Mouse (Mus musculus): ENCODE measurements around the gene Fgfr2. TPM values are rescaled to one million over a fixed set of nuclear protein-coding genes. Genes with fewer than 3 reads are reported as not detected.

The Fgfr2 gene
- polyA plus RNA-seq, 1 experiment = 1.7 TPM

DNA sequence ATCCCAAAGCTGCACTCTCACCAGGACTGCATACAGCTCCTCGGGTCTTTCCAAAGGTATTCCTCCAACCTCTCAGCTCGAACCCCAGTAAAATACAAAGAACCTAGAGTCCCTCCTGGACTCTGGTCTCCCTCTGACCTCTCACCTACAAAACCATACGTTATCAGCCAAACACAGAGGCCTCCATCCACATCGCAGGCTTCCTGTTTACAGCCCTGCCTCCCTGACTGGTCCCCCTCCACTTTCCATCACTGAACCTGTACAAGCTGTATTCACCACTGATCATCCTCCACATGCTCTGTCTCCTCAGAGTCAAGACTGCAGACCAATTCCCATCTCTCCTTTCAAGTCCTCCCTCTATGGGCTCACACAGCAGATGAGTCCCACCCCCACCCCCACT, 628.9 kb downstream of the Fgfr2 start:
- no peaks in the 10 kb centered on the region for H3K79me3 ChIP-seq (ENCODE audit: low read depth)
- H3K4me3 ChIP-seq (ENCODE audit: insufficient read depth, poor library complexity, severe bottlenecking) = no peak overlapping the region
- H3ac ChIP-seq (ENCODE audit: control insufficient read depth, insufficient read length, low read depth) = no peak overlapping the region
- no peaks in the 10 kb centered on the region for H3K36me3 ChIP-seq (ENCODE audit: control insufficient read depth, insufficient read depth)
- no peak for TF ChIP-seq CTCF (IDR thresholded peaks at IDR 0.05; ENCODE audit: control insufficient read depth, insufficient read depth, insufficient read length)
- H3K27me3 ChIP-seq (ENCODE audit: control insufficient read depth, insufficient read depth, insufficient read length) = peaks cover 9% of the 10 kb centered on the region
- H3K79me2 ChIP-seq (ENCODE audit: control insufficient read depth, insufficient read depth) = no peaks in the 10 kb centered on the region

DNA sequence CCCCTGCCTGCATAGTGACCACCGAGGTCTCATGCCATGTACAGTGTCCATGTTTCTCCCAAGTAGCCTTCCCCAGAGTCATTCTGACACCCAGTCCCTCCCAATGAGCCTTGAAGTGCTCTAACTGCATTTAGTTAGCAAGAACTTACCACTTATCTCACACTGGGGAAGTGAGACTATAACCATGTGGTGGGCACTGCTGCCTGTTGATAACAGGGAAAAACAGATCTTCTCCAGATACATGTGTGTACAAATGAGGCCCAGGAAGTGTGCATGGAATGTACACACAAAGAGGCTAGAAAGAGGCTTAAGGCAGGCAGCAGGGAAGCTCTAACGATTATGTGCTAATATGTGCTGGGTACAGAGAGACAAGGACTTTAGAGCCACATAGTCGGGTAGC, 629.5 kb downstream of the Fgfr2 start:
- H3K27me3 ChIP-seq (ENCODE audit: control insufficient read depth, insufficient read depth, insufficient read length) = peaks cover 9% of the 10 kb centered on the region
- H3ac ChIP-seq (ENCODE audit: control insufficient read depth, insufficient read length, low read depth) = no peak overlapping the region
- TF ChIP-seq CEBPB (IDR thresholded peaks at IDR 0.05; ENCODE audit: low read depth) (no peak), FOSL1 (IDR thresholded peaks at IDR 0.05; ENCODE audit: insufficient read depth, low read length, poor library complexity, severe bottlenecking) (no peak), MYOD1 (IDR thresholded peaks at IDR 0.05; ENCODE audit: control insufficient read depth, insufficient read length, low read depth) (no peak), USF1 (IDR thresholded peaks at IDR 0.05; ENCODE audit: low read depth) (no peak), MYOG (IDR thresholded peaks at IDR 0.05; ENCODE audit: control insufficient read depth, extremely low read depth, insufficient read length) (no peak), MAX (IDR thresholded peaks at IDR 0.05) (no peak), CTCF (IDR thresholded peaks at IDR 0.05; ENCODE audit: control insufficient read depth, insufficient read depth, insufficient read length) (no peak)
- H3K79me3 ChIP-seq (ENCODE audit: low read depth) = no peaks in the 10 kb centered on the region
- H3K4me3 ChIP-seq (ENCODE audit: insufficient read depth, poor library complexity, severe bottlenecking) = no peak overlapping the region
- no peaks in the 10 kb centered on the region for H3K79me2 ChIP-seq (ENCODE audit: control insufficient read depth, insufficient read depth)
- H3K36me3 ChIP-seq (ENCODE audit: control insufficient read depth, insufficient read depth) = no peaks in the 10 kb centered on the region

DNA sequence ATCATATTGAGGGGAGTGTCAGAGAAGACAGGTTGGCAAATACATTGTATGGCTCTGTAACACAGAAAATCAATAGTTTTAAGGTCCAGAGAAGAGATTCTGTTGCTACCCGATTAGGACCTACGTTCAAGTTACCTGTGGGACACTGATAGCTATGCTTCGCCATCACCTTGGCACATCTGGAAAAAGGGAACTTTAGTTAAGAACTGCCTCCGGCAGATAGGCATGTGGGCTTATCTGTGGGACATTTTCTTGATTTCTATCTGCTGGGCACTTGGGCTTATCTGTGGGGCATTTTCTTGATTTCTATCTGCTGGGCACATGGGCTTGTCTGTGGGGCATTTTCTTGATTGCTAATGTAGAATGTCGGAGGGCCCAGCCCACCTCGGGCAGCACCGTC, 631.2 kb downstream of the Fgfr2 start:
- no peaks in the 10 kb centered on the region for H3K79me3 ChIP-seq (ENCODE audit: low read depth)
- H3K27me3 ChIP-seq (ENCODE audit: control insufficient read depth, insufficient read depth, insufficient read length) = peaks cover 4% of the 10 kb centered on the region
- H3K36me3 ChIP-seq (ENCODE audit: control insufficient read depth, insufficient read depth) = no peaks in the 10 kb centered on the region
- no peak for TF ChIP-seq CTCF (IDR thresholded peaks at IDR 0.05; ENCODE audit: control insufficient read depth, insufficient read depth, insufficient read length)
- H3ac ChIP-seq (ENCODE audit: control insufficient read depth, insufficient read length, low read depth) = no peak overlapping the region
- no peak overlapping the region for H3K4me3 ChIP-seq (ENCODE audit: insufficient read depth, poor library complexity, severe bottlenecking)
- no peaks in the 10 kb centered on the region for H3K79me2 ChIP-seq (ENCODE audit: control insufficient read depth, insufficient read depth)

DNA sequence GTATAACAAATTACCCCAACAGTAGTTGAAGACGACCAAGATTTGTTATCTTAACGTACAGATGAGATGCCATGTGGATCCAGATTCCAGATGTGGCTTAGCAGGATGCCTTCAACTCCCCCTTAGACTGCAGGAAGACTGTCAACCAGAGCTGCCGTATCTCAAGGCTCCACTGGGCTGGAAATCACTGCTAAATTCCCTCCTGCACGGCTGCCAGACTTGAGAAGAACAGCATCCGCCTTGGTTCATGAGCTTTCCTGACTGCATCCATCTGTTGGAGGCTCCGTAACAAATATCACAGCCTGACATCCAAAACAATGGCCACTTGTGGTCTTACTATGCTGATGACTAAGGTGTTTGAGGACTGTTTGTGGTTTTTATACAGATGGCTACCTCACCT, 635.8 kb downstream of the Fgfr2 start:
- Histone ChIP-seq H3K27me3 (ENCODE audit: control insufficient read depth, insufficient read depth, insufficient read length) (peaks cover 4% of the 10 kb centered on the region), H3ac (ENCODE audit: control insufficient read depth, insufficient read length, low read depth) (no peak overlapping the region), H3K79me3 (ENCODE audit: low read depth) (no peaks in the 10 kb centered on the region), H3K4me3 (ENCODE audit: insufficient read depth, poor library complexity, severe bottlenecking) (no peak overlapping the region), H3K79me2 (ENCODE audit: control insufficient read depth, insufficient read depth) (no peaks in the 10 kb centered on the region), H3K36me3 (ENCODE audit: control insufficient read depth, insufficient read depth) (no peaks in the 10 kb centered on the region)
- TF ChIP-seq USF1 (IDR thresholded peaks at IDR 0.05; ENCODE audit: low read depth) = no peak
- TF ChIP-seq CTCF (IDR thresholded peaks at IDR 0.05; ENCODE audit: control insufficient read depth, insufficient read depth, insufficient read length) = no peak
- no peak for TF ChIP-seq CEBPB (IDR thresholded peaks at IDR 0.05; ENCODE audit: low read depth)
- no peak for TF ChIP-seq MAX (IDR thresholded peaks at IDR 0.05)
- no peak for TF ChIP-seq MYOD1 (IDR thresholded peaks at IDR 0.05; ENCODE audit: control insufficient read depth, insufficient read length, low read depth)
- no peak for TF ChIP-seq MYOG (IDR thresholded peaks at IDR 0.05; ENCODE audit: control insufficient read depth, extremely low read depth, insufficient read length)
- TF ChIP-seq FOSL1 (IDR thresholded peaks at IDR 0.05; ENCODE audit: insufficient read depth, low read length, poor library complexity, severe bottlenecking) = no peak

DNA sequence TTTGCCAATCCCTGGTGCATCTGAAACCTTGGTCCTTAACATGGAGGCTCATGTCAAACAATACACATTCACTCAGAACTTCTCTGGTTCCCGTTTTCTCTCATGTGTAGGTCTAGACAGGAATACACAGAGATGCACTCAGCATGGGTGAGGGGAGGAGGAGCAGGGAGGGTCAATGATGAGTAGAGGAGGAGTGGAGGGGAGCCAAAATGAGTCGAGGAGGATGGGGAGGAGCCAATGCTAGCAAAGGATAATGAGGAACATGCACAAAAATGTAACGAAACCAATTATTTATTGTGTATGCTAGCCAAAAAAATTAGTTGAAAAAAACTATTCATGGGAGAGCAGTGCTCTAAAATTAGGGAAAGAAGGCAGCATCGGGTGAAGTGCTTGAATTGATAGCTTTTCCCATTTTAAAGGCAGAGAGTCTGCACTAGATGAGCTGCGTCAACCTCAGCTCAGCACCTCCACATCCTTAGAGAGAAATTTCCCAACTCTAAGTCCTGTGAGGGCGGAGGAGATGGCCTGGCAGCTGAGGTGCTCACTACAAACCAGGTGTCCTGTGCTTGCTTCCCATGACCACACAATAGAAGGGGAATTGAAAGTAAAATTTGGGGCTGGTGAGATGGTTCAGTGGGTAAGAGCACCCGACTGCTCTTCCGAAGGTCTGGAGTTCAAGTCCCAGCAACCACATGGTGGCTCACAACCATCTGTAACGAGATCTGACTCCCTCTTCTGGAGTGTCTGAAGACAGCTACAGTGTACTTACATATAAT, 636.6 kb downstream of the Fgfr2 start:
- peaks cover 4% of the 10 kb centered on the region for H3K27me3 ChIP-seq (ENCODE audit: control insufficient read depth, insufficient read depth, insufficient read length)
- no peaks in the 10 kb centered on the region for H3K79me3 ChIP-seq (ENCODE audit: low read depth)
- no peak overlapping the region for H3ac ChIP-seq (ENCODE audit: control insufficient read depth, insufficient read length, low read depth)
- H3K79me2 ChIP-seq (ENCODE audit: control insufficient read depth, insufficient read depth) = no peaks in the 10 kb centered on the region
- TF ChIP-seq MAX (IDR thresholded peaks at IDR 0.05) (no peak), FOSL1 (IDR thresholded peaks at IDR 0.05; ENCODE audit: insufficient read depth, low read length, poor library complexity, severe bottlenecking) (no peak), CEBPB (IDR thresholded peaks at IDR 0.05; ENCODE audit: low read depth) (no peak), USF1 (IDR thresholded peaks at IDR 0.05; ENCODE audit: low read depth) (no peak), MYOD1 (IDR thresholded peaks at IDR 0.05; ENCODE audit: control insufficient read depth, insufficient read length, low read depth) (no peak), MYOG (IDR thresholded peaks at IDR 0.05; ENCODE audit: control insufficient read depth, extremely low read depth, insufficient read length) (no peak), CTCF (IDR thresholded peaks at IDR 0.05; ENCODE audit: control insufficient read depth, insufficient read depth, insufficient read length) (no peak)
- no peaks in the 10 kb centered on the region for H3K36me3 ChIP-seq (ENCODE audit: control insufficient read depth, insufficient read depth)
- H3K4me3 ChIP-seq (ENCODE audit: insufficient read depth, poor library complexity, severe bottlenecking) = no peak overlapping the region

DNA sequence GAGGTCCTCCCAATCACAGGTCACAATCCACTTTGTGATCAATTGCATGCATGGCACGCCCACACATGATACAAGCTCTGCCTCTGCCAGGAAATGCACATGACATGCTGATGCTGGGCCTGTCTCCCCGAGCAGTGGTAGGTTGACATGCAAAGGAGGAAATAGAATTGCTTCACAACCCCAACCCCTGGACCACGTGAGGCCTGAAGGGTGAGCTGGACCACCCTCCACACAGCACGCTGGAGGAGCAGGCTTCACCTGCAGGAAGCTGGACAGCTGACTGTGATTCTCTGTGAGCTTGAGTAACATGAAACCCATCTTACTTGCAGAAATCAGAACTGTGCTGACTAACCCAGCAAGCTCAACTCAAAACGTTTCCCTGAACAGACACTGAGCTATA, 638.7 kb downstream of the Fgfr2 start:
- no peaks in the 10 kb centered on the region for H3K79me3 ChIP-seq (ENCODE audit: low read depth)
- H3K27me3 ChIP-seq (ENCODE audit: control insufficient read depth, insufficient read depth, insufficient read length) = peaks cover 4% of the 10 kb centered on the region
- no peak overlapping the region for H3ac ChIP-seq (ENCODE audit: control insufficient read depth, insufficient read length, low read depth)
- no peak for TF ChIP-seq CEBPB (IDR thresholded peaks at IDR 0.05; ENCODE audit: low read depth)
- TF ChIP-seq FOSL1 (IDR thresholded peaks at IDR 0.05; ENCODE audit: insufficient read depth, low read length, poor library complexity, severe bottlenecking) = no peak
- no peak for TF ChIP-seq USF1 (IDR thresholded peaks at IDR 0.05; ENCODE audit: low read depth)
- no peak for TF ChIP-seq CTCF (IDR thresholded peaks at IDR 0.05; ENCODE audit: control insufficient read depth, insufficient read depth, insufficient read length)
- no peak for TF ChIP-seq MAX (IDR thresholded peaks at IDR 0.05)
- TF ChIP-seq MYOG (IDR thresholded peaks at IDR 0.05; ENCODE audit: control insufficient read depth, extremely low read depth, insufficient read length) = no peak
- TF ChIP-seq MYOD1 (IDR thresholded peaks at IDR 0.05; ENCODE audit: control insufficient read depth, insufficient read length, low read depth) = no peak
- no peak overlapping the region for H3K4me3 ChIP-seq (ENCODE audit: insufficient read depth, poor library complexity, severe bottlenecking)
- H3K36me3 ChIP-seq (ENCODE audit: control insufficient read depth, insufficient read depth) = no peaks in the 10 kb centered on the region
- no peaks in the 10 kb centered on the region for H3K79me2 ChIP-seq (ENCODE audit: control insufficient read depth, insufficient read depth)
